Mouse (Mus musculus) CH12.LX (cell line): ENCODE results near the gene Cln5. TPM values are rescaled to one million over a fixed set of nuclear protein-coding genes. Genes with fewer than 3 reads are reported as not detected.

Experiments used
- DNase-seq: peaks from one replicate; pipeline ENCODE4 v3.0.0-alpha.2; 2013; ENCODE audit errors: extremely low read depth
- H3K27ac ChIP-seq: 2 replicates; pipeline ENCODE4 v1.5.1; 2012; ENCODE audit warnings: low read depth, mild to moderate bottlenecking, control low read depth, moderate library complexity; ENCODE audit not compliant: insufficient read depth
- H3K27me3 ChIP-seq: replicated peaks from 2 replicates; pipeline ENCODE3; 2012; ENCODE audit warnings: inconsistent platforms
- H3K36me3 ChIP-seq, 2 experiments: replicated peaks in 1 of 2; 2 replicates each; pipeline versions ENCODE3 to v1.6.1; 2012; ENCODE audit warnings: inconsistent platforms in 1 of 2, low read length in 1 of 2, mild to moderate bottlenecking in 1 of 2, mixed read lengths in 1 of 2, moderate library complexity in 1 of 2; ENCODE audit not compliant: control insufficient read depth in 1 of 2, insufficient read depth in 1 of 2
- H3K4me1 ChIP-seq, 2 experiments: 2 replicates each; pipeline ENCODE4 v1.6.1; 2012; ENCODE audit warnings: inconsistent platforms in 1 of 2, moderate library complexity in 1 of 2; ENCODE audit not compliant: insufficient read depth in 2 of 2, control insufficient read depth in 1 of 2
- H3K4me2 ChIP-seq: 2 replicates; pipeline ENCODE4 v1.6.1; 2012; ENCODE audit warnings: low read depth, mild to moderate bottlenecking, control low read depth; ENCODE audit not compliant: poor library complexity, insufficient read depth, severe bottlenecking
- H3K4me3 ChIP-seq, 3 experiments: fragments of 150-350 bp in 1 of 3; sonication (generic) in 1 of 3; replicated peaks in 1 of 3; 2 replicates each; pipeline versions ENCODE3 to v1.5.1; 2011 to 2012; ENCODE audit warnings: low read depth in 2 of 3, low read length in 2 of 3, mild to moderate bottlenecking in 2 of 3, moderate library complexity in 2 of 3, control low read depth in 1 of 3, improper control_type of control experiment in 1 of 3, inconsistent platforms in 1 of 3, mixed read lengths in 1 of 3; ENCODE audit not compliant: poor library complexity in 1 of 3
- H3K79me2 ChIP-seq: replicated peaks from 2 replicates; pipeline ENCODE4 v1.6.1; 2012; ENCODE audit warnings: mild to moderate bottlenecking, moderate library complexity; ENCODE audit not compliant: control insufficient read depth, poor library complexity, insufficient read depth, severe bottlenecking; ENCODE audit errors: extremely low read depth
- H3K9ac ChIP-seq: 2 replicates; pipeline ENCODE4 v1.6.1; 2012; ENCODE audit warnings: low read depth, mild to moderate bottlenecking, control low read depth, moderate library complexity; ENCODE audit not compliant: insufficient read depth
- H3K9me3 ChIP-seq: replicated peaks from 2 replicates; pipeline ENCODE3; 2012; ENCODE audit warnings: low read length, inconsistent platforms, mixed read lengths
- BHLHE40 ChIP-seq: IDR thresholded peaks from 2 replicates; pipeline ENCODE4 v1.6.1; 2011; ENCODE audit warnings: mild to moderate bottlenecking, low read depth, low read length, improper control_type of control experiment
- CHD1 ChIP-seq: IDR thresholded peaks from 2 replicates; pipeline ENCODE4 v1.6.1; 2012; ENCODE audit warnings: low read depth, low read length, improper control_type of control experiment, inconsistent platforms
- CHD2 ChIP-seq: IDR thresholded peaks from 2 replicates; pipeline ENCODE4 v1.6.1; 2011; ENCODE audit warnings: low read length, improper control_type of control experiment
- ELF1 ChIP-seq: IDR thresholded peaks from 2 replicates; pipeline ENCODE4 v1.6.1; 2014; ENCODE audit warnings: low read depth, mild to moderate bottlenecking, inconsistent platforms, low read length, improper control_type of control experiment
- JUN ChIP-seq: IDR thresholded peaks from 2 replicates; pipeline ENCODE4 v1.6.1; 2011; ENCODE audit warnings: low read depth, mild to moderate bottlenecking, low read length, improper control_type of control experiment, moderate library complexity; ENCODE audit not compliant: insufficient read depth
- JUND ChIP-seq: conservative IDR thresholded peaks from 2 replicates; pipeline ENCODE4 v1.6.1; 2011; ENCODE audit warnings: low read depth, low read length, improper control_type of control experiment
- KAT2A ChIP-seq: IDR thresholded peaks from 2 replicates; pipeline ENCODE4 v1.6.1; 2012; ENCODE audit warnings: low read length, improper control_type of control experiment, inconsistent platforms; ENCODE audit not compliant: insufficient replicate concordance
- MAX ChIP-seq: IDR thresholded peaks from 2 replicates; pipeline ENCODE4 v1.6.1; 2011; ENCODE audit warnings: low read length, improper control_type of control experiment
- MEF2A ChIP-seq: IDR thresholded peaks from 2 replicates; pipeline ENCODE4 v1.6.1; 2014; ENCODE audit warnings: low read depth, mild to moderate bottlenecking, inconsistent platforms, low read length, improper control_type of control experiment, borderline replicate concordance
- MYC ChIP-seq: IDR thresholded peaks from 2 replicates; pipeline ENCODE4 v1.6.1; 2011; ENCODE audit warnings: low read depth, mild to moderate bottlenecking, improper control_type of control experiment, low read length
- NELFE ChIP-seq: IDR thresholded peaks from 2 replicates; pipeline ENCODE4 v1.6.1; 2011; ENCODE audit warnings: low read depth, low read length, improper control_type of control experiment
- NRF1 ChIP-seq: IDR thresholded peaks from 2 replicates; pipeline ENCODE4 v1.6.1; 2014; ENCODE audit warnings: low read depth, mild to moderate bottlenecking, inconsistent platforms, low read length, improper control_type of control experiment, moderate library complexity
- PAX5 ChIP-seq: IDR thresholded peaks from 2 replicates; pipeline ENCODE4 v1.6.1; 2012; ENCODE audit warnings: low read length, inconsistent platforms, mixed read lengths
- POLR2A ChIP-seq: IDR thresholded peaks from 2 replicates; pipeline ENCODE4 v1.6.1; 2011; ENCODE audit warnings: low read depth, mild to moderate bottlenecking, improper control_type of control experiment, low read length
- POLR2AphosphoS2 ChIP-seq: IDR thresholded peaks from 2 replicates; pipeline ENCODE4 v1.6.1; 2011; ENCODE audit warnings: low read depth, low read length, improper control_type of control experiment
- RCOR1 ChIP-seq: conservative IDR thresholded peaks from 2 replicates; pipeline ENCODE4 v1.6.1; 2012; ENCODE audit warnings: low read depth, mild to moderate bottlenecking, inconsistent platforms, low read length, improper control_type of control experiment
- SIN3A ChIP-seq: IDR thresholded peaks from 2 replicates; pipeline ENCODE4 v1.6.1; 2012; ENCODE audit warnings: low read length, improper control_type of control experiment, inconsistent platforms
- TBP ChIP-seq: conservative IDR thresholded peaks from 2 replicates; pipeline ENCODE4 v1.6.1; 2011; ENCODE audit warnings: low read depth, low read length, improper control_type of control experiment
- TCF12 ChIP-seq: IDR thresholded peaks from 2 replicates; pipeline ENCODE4 v1.6.1; 2014; ENCODE audit warnings: low read depth, mild to moderate bottlenecking, inconsistent platforms, low read length, improper control_type of control experiment
- USF1 ChIP-seq: IDR thresholded peaks from 2 replicates; pipeline ENCODE4 v1.6.1; 2014; ENCODE audit warnings: low read depth, mild to moderate bottlenecking, inconsistent platforms, low read length, improper control_type of control experiment
- USF2 ChIP-seq: conservative IDR thresholded peaks from 2 replicates; pipeline ENCODE4 v1.6.1; 2011; ENCODE audit warnings: low read depth, low read length, improper control_type of control experiment
- ZMIZ1 ChIP-seq: IDR thresholded peaks from 2 replicates; pipeline ENCODE4 v1.6.1; 2012; ENCODE audit warnings: low read depth, mild to moderate bottlenecking, inconsistent platforms, low read length, improper control_type of control experiment
- dilution Hi-C: fragments of 300-500 bp; cut with MboI; formaldehyde crosslinking; loops from 2 replicates; pipeline ENCODE4 v1.14.3; 2020; ENCODE audit warnings: low sequenced_read_pairs; ENCODE audit not compliant: extremely low pct_unique_long_range_greater_than_20kb, extremely low pct_ligation_motif_present
- in situ Hi-C: fragments of 300-500 bp; cut with MboI; formaldehyde crosslinking; loops from 3 replicates; pipeline ENCODE4 v1.14.3; 2019; ENCODE audit warnings: low sequenced_read_pairs, low pct_ligation_motif_present, low pct_unique_long_range_greater_than_20kb, mixed read lengths
- polyA plus RNA-seq: library from polyadenylated mRNA; unstranded; fragments of >175 nt; gene quantifications from 2 replicates; pipeline ENCODE4 v1.2.1, GENCODE M21; 2012; ENCODE audit warnings: low read depth; ENCODE audit not compliant: insufficient read length
- total RNA-seq, 2 experiments: library from RNA; depleted of rRNA; stranded (reverse); fragments of 300-350 nt in 1 of 2; fragments of >200 nt in 1 of 2; gene quantifications; 2 replicates each; pipeline ENCODE4 v1.2.3; 2012 to 2014

Cln5 gene
- total and polyA plus RNA-seq, 3 experiments: 29.2 to 62.0 (median 34.7) TPM

DNA sequence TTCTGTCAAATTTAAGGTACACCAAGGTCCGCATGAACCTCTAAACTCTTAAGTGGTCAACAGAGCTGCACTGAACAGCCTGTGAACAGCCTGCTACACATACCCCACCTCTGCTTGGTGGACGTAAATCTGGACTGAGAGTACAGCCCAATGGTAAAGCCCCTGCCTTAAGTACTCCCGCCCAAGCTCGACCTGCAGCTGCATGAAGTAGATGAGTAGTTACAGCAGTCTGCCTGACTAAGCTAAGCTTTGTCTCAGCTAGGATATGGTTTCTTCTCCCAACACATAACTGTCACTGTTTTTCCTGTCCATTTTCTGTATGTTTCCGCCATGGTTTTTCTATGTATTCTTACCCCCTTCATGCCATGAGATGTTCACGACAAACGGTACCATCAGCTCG is 25.8 kb downstream of the Cln5 start:
- no peak for DNase-seq
- Histone ChIP-seq H3K36me3 (peaks cover 27 to 56% of the 10 kb centered on the region in 2 experiments), H3K27me3 (no peaks in the 10 kb centered on the region), H3K9ac (no peak overlapping the region), H3K4me2 (no peak overlapping the region), H3K27ac (no peak overlapping the region), H3K4me3 (no peak overlapping the region), H3K9me3 (no peaks in the 10 kb centered on the region), H3K79me2 (peaks cover 49% of the 10 kb centered on the region), H3K4me1 (peaks cover 0 to 39% of the 10 kb centered on the region in 2 experiments; a peak in 2 of 4 replicates)
- in situ Hi-C loops (no loop called here), dilution Hi-C loops (no loop called here)
- no peak for TF ChIP-seq RCOR1
- no peak for TF ChIP-seq JUND
- TF ChIP-seq NELFE: no peak
- TF ChIP-seq USF1: no peak
- TF ChIP-seq NRF1: no peak
- no peak for TF ChIP-seq TBP
- TF ChIP-seq USF2: no peak
- no peak for TF ChIP-seq ELF1
- no peak for TF ChIP-seq CHD2
- no peak for TF ChIP-seq KAT2A
- TF ChIP-seq MYC: no peak
- TF ChIP-seq SIN3A: no peak
- TF ChIP-seq BHLHE40: no peak
- no peak for TF ChIP-seq JUN
- TF ChIP-seq TCF12: no peak
- no peak for TF ChIP-seq PAX5
- no peak for TF ChIP-seq MAX
- TF ChIP-seq POLR2AphosphoS2: no peak
- no peak for TF ChIP-seq ZMIZ1
- TF ChIP-seq MEF2A: no peak
- TF ChIP-seq, all 38 proteins: peak for 0

DNA sequence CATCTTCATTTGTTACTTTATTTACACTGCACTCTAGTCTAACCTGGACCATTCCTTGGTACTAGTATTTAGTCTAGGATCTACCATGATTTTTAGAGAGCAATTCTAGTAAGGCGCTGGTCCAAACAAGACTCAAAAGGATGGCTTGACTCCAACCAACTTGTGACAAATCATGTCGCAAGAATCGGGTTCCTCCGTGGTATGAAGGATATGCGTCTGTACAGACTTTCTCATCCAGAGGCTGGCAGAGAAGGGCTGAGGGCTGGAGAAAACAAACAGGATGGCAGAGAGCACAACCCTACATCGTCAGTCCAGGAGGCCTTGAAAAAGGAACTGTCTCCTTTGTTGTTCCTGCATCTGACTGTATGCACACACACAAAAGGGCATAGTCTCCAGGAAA is 26.6 kb downstream of the Cln5 start:
- Histone ChIP-seq H3K9ac (no peak overlapping the region), H3K4me3 (no peak overlapping the region), H3K79me2 (peaks cover 44% of the 10 kb centered on the region), H3K27me3 (no peaks in the 10 kb centered on the region)
- TF ChIP-seq USF2 (no peak), POLR2A (no peak), MAX (no peak), CHD1 (no peak), NELFE (no peak), JUN (no peak), JUND (no peak)
- TF ChIP-seq, all 38 proteins: peak for 0
- Histone ChIP-seq H3K9me3 (no peaks in the 10 kb centered on the region), H3K4me1 (peaks cover 0 to 39% of the 10 kb centered on the region in 2 experiments; a peak in 2 of 4 replicates), H3K36me3 (peaks cover 21 to 48% of the 10 kb centered on the region in 2 experiments), H3K4me2 (no peak overlapping the region), H3K27ac (no peak overlapping the region)
- in situ Hi-C loops (no loop called here), dilution Hi-C loops (no loop called here)
- no peak for DNase-seq
